Mouse (Mus musculus) left cerebral cortex, postnatal 10 days (tissue): ENCODE measurements around the gene Smpdl3b. TPM values are rescaled to one million over a fixed set of nuclear protein-coding genes. Genes with fewer than 3 reads are reported as not detected.
"Not testable (repeated sequence)": the region's sequence is repeated elsewhere in the genome, so short reads cannot be mapped to it uniquely, and the experiment has no call there.

Experiments used
- DNase-seq, 2 experiments: peaks; one replicate each; pipeline ENCODE4 v3.0.0; 2021 to 2022; ENCODE audit warnings: low spot score in 2 of 2, mixed read lengths in 1 of 2; ENCODE audit errors: extremely low spot score in 1 of 2
- intact Hi-C: fragments of 180-260 bp; cut with DNase I; formaldehyde crosslinking; loops from one replicate; pipeline ENCODE4 v1.15.1; 2025
- total RNA-seq, 2 experiments: library from RNA; stranded (reverse); gene quantifications; 2 replicates each; pipeline ENCODE4 v1.2.3; 2021

The Smpdl3b gene
- total RNA-seq, 2 experiments from 2014 or later: 2.0 to 2.2 TPM

DNA sequence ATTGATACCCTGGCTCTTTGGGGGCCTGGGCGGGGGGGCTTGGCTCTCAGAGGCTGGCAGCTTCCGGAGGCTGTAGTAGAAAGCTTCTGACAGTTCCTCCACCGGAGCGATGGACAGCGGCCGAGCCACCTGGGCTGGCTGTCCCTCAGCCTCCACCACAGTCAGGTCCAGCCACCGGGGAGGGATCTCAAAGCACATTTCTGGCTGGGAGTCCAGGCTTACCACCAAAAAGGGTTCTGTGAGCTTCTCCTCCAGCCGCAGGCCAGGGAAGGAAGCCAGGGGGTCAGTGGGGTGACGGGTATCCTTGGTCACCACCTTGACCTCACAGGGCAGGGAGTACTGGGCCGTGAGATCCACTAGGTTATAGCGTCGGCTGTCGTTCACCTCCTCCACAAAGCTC lies 28.2 kb upstream of the Smpdl3b start:
- DNase-seq: no peak
- intact Hi-C loops: no loop called here

DNA sequence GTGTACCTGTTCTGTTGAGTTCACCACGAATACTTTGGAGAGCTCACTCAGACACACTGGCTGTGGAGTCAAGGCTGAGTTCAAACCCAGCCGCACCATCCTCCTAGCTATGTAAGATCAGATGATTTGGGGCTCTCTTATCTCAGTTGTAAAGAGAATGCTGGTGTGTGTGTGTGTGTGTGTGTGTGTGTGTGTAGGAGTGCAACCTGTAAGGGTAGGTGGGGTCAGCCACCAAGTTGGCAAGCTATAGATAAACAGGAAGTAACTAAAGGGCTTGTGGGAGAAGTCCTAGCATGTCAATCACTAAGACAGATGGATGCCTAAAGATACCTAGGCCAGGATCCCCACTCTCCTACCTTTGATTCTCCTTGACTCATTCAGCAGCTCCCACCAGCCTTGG lies 26.7 kb upstream of the Smpdl3b start:
- no peak for DNase-seq
- intact Hi-C loops: no loop called here

DNA sequence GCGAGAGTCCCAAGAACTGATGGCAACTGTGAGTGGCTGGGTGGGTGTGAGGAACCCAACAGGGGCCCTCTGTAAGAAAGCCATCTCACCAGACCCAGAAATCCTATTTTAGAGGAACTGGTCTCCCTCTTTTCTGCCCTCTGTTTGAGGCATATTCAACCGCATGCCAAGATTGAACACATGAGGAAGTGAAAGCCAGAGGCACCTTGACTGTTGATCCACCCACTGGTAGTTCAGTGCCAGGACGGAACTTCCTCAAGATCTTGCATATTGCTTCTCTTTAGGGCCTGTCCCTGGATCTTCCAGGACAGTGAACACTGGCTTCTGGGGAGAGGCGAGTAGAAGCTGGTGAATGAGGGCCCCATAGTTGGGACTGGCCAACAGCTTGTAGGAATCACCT lies 23.2 kb upstream of the Smpdl3b start:
- DNase-seq: no peak
- intact Hi-C loops: no loop called here

DNA sequence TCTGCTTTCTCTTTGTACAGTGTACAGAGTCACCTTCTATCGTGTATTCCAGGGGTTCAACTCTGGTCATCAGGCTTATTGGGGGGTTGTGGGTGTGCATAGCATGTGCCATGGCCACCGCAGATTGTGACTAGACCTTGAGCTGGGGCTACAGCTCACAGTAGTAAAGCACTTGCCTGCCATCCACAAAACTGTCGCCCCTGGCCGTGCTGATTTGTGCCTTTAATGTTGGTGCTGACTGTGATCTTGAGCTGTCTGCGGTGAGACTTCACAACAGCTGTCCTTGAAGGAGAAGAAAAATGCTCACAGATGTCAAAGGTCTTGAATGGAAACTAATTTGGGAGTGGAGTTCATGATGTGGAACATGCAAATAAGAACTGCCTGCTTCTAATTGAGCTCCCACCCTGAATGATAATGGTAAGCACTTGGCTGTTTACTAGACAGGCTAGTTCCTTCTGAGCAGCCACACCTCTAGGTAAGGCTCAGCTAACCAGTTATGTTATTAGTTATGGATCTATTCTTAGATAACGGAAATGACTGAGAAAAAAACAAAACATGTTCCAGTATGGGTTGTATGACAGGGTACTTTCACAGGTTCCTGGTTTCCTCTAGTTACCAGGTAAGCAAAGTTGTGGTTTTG lies 21.6 kb upstream of the Smpdl3b start:
- intact Hi-C loops: loop anchor here (5.0 kb wide), 2 partner anchors 44 to 149 kb away; no protein-coding TSS in a partner anchor
- no peak for DNase-seq

DNA sequence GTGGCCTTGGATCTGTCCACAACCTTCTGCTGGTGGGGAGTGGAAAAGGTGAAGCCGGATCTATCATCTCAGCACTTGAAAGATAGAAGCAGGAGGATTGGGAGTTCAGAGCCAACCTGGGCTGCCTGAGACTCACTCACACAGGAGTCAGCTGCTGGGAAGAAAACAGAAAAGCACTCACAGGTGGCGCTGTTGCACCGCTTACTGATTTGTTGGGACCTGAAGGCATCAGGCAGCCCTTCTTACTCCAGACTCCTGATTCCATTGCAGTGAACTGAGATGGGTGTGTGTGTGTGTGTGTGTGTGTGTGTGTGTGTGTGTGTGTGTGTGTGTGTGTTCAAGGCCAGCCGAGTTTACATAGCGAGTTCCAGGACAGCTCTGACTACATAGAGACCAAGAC lies 19.7 kb upstream of the Smpdl3b start:
- intact Hi-C loops: loop anchor here (5.0 kb wide), 2 partner anchors 46 to 151 kb away; no protein-coding TSS in a partner anchor
- DNase-seq: peak; percentile 57 to 80

DNA sequence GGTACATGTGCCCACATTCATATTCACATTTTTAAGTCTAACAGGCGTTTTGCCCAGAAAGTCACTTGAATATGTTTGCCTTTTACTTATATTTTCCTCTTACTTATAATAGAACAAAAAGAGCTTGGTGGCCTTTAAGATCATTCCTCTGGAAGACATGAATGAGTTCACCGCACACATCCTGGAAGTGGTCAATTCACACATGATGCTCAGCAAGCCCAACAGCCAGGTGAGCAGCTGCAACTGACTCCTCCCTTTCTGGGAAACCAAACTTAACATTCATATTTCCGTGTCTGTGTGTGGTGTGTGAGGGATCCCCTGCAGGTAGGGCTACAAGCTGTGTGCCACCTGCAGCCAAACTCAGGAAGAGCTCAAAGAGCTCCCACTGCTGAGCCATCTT lies 17.9 kb upstream of the Smpdl3b start:
- intact Hi-C loops: loop anchor here (5.0 kb wide), 2 partner anchors 47 to 152 kb away; no protein-coding TSS in a partner anchor
- no peak for DNase-seq

DNA sequence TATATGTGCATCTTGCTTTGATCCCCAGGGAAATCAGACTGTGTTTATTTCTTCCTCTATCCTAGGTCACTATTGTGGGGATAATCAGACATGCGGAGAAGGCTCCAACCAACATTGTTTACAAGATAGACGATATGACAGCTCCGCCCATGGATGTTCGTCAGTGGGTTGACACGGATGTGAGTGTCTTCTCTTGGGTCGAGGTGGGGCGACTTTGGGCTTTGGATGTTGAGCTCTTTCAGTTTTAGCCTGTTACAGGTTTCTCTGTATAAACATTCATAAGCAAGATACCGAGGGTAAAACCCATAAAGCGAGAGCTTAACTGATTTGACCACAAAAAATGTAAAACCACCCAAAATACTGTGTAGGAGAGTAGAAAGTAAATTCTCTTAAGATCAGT lies 14.7 kb upstream of the Smpdl3b start:
- no peak for DNase-seq
- intact Hi-C loops: no loop called here

DNA sequence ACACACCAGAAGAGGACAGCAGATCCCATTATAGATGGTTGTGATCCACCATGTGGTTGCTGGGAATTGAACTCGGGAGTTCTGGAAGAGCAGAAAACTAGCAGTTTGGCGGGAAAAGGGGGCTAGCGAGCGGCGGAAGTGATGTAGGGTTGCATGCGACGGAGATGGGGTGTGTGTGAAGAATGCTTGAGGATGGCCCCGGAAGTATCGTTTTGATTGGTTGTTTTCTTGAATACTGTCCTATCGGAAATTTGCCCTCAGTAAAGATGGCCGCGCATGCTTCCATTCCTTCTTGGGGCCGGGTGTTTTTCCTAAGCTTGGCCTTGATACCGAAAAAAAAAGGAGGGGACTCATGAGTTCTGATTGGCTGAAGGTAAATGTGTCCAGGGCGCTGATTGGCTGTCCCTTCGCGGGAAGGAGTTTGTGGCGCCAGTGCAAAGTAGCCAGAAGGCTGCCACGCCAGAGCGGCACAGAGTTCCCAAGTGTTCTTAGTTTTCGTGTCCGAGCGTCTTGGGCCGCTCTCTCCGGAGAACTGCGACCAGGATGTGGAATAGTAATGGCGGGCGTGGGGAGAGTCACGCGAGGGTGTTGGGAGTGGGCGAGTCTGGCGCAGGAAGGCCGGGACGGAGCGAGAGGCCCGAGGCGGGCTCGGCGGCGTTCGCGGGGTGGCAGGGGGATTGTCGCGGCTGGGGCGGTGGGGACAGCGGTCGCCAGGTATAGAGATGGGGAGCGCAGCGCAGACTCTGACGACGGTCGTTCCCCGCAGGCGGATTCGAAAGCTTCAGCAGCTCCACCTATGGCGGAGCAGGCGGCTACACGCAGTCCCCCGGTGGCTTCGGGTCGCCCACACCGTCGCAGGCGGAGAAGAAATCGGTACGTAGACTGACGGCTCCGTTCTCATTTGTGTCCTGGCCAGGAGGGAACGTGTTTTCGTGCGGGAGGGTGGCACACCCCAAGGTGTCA lies 11.1 kb upstream of the Smpdl3b start, which contains the start of gene Rpa2:
TSS of gene Rpa2 (plus strand) at position 419 of the 963 bp plus-strand sequence.
- DNase-seq: peak; percentile 97 to 99
- intact Hi-C loops: no loop called here

DNA sequence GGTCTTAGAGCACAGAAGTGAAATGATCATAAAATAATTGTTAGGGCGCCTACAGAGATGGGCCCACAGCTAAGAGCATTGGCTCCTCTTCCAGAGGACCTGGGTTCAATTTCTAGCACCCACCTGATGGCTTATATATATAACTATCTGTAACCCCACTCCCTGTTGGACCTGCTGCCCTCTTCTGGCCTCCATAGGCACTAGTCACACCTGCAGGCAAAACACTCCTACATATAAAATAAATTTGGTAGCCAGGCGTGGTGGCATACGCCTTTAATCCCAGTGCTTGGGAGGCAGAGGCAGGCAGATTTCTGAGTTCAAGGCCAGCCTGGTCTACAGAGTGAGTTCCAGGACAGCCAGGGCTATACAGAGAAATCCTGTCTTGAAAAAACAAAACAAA lies 6.1 kb upstream of the Smpdl3b start:
- DNase-seq, intact Hi-C loops: not testable (repeated sequence)

DNA sequence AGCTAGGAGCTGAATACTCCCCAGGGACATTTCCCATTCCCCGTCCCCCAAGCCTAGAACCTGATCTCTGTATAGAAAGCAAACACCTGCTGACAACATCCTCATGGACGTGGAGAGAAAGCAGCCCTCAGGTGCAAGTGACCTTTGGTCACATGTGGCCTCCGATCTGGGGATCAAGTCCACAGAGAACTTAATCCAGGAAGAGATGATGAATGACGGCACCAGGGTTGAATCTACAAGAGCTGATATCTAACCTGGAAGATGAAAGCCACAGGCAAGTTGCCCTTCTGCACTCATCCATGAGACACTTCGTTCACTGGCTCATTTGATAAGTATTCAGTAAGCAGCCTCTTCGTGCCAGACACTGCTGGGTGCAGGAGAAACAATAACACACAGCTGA lies 5.5 kb upstream of the Smpdl3b start:
- intact Hi-C loops: no loop called here
- no peak for DNase-seq

DNA sequence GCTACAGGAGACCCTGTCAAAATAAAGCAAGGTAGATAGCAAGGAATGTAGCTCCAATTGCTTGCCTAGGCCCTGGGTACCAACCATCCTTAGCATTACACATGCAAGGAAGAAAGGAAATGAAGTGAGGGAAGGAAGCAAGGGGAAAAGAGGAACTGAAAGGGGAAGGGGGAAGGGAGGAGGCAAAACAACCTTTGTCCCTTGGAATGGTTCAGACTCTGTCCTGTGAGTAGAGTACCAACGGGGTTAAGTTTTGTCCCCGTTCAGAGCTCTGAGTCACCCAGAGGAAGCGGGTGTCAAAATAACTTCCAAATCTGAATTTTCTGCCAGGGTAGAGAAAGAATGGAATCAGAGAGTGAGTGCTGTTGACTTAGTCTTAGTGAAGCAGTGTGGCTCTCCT lies 3.2 kb upstream of the Smpdl3b start:
- DNase-seq: no peak
- intact Hi-C loops: no loop called here

DNA sequence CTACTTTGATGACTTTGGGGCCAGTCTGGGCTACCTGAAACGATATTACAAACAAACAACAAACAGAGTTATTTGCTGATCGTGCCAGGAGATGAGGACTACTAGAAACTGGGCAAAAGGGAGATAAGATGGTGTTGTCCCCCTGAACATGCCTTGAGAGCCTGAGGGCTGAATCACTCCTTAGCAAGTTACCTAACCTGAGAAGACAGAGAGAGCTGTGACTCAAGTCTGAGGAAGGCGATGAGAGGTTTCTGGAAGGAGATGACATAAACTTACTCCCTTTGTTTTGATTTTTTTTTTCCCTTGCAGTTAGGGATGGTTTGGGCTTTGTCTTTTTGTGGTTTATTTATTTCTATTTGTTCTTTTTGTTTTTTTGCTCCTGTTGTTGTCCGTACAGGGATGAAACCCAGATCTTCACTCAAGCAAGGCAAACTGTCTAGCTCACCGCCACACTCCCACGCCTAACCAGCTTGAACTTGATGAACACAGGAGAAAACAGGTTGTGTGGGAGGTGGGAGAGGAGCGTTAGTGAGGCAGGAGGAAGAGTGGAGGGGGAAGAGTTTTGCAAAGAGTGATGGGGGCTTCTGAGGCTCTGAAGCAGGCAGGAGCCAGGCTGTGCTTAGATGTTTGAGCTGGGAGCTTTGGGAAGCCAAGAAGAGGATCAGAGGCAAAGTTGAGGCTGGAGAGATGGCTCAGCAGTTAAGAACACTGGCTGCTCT lies 740 bp upstream of the Smpdl3b start:
- intact Hi-C loops: no loop called here
- DNase-seq: no peak

DNA sequence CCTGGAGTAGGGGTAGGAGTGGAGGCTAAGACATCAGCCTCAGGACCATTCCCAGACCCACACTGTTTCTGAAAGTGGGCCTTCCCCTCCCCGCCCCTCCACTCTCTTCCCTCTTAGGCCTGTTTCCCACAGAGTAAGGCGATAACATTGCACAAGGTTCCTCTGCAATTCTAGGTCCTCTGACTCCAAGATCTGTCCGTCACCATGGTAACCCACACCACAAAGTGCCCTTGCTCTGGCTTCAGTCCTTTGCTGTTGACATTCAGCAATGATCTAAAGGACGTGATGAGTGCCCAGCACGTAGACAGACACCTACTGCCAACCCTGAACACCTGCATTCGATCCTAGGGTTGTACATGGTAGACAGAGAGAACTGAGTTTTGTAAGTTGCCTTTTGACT lies 4.1 kb downstream of the Smpdl3b start:
- DNase-seq: no peak
- intact Hi-C loops: no loop called here

DNA sequence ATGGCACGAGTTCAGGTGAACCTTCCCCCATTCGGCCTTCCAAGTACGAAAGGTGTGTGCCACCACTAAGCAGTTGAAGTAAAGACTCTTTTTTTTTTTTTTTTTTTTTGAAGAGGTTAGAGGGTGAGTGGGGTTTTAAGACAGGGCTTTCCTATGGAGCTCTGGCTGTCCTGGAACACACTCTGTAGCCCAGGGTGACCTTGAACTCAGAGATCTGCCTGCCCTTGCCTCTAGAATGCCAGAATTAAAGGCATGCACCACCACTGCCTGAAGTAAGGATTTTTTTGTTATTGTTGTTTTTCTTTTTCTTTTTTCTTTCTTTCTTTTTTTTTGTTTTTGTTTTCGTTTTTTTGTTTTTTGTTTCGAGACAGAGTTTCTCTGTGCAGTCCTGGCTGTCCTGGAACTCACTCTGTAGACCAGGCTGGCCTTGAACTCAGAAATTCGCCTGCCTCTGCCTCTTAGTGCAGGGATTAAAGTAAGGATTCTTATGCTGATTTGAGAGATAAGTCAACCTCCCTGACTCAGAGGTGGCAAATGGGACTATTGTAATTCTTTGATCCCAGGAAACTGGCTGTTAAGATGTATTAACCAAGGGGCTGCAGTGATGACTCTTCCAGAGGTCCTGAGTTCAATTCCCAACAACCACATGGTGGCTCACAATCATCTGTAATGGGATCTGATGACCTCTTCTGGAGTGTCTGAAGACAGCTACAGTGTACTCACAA lies 7.6 kb downstream of the Smpdl3b start:
- no peak for DNase-seq
- intact Hi-C loops: no loop called here

DNA sequence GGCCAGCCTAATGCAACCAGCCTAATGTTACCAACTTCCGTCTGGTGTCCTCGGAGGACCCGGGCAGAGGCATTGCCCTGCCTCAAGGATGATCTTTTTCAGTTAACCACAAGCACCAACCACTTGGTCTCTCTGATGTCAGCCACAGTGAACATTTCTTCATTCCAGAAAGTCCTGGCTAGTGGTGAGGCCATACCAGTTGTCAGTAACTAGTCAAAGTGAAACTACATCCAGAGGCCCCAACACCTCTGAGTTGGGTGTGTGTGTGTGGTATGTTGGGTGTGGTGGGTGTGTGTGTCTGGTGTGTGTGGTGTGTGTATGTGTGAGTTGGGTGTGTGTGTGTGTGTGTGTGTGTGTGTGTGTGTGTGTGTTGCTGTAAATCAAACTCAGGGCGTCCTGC lies 8.3 kb downstream of the Smpdl3b start:
- no peak for DNase-seq
- intact Hi-C loops: no loop called here

DNA sequence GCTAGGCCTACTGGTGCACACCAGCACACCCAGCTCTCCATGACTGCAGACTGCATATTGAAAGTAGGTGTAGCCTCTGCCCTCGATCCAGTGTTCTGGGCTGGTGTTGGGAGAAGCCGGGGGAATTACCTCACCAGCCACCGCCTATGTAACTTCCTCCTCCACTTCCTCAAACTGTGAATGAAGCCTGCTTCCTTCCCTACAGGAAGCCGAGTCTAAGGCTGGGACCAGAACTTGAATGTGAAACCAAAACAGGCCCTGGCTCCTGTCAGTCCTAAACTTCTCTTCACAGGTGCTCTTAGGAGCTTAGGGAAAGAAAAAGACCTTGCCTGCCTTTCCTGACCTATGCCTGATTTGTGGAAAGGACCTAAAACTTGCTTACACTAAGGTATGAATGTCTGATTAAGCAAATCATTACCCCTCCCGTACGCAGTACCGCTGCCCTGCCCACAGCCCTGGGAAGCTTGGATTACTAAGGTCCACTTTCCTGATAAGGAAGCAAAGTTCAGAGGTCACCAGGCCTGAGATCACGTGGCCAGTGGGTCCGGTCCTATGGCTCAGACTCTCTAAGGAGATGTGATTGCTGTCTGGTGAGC lies 9.3 kb downstream of the Smpdl3b start:
- intact Hi-C loops: no loop called here
- DNase-seq: peak in 1 of 2 experiments; percentile 58

DNA sequence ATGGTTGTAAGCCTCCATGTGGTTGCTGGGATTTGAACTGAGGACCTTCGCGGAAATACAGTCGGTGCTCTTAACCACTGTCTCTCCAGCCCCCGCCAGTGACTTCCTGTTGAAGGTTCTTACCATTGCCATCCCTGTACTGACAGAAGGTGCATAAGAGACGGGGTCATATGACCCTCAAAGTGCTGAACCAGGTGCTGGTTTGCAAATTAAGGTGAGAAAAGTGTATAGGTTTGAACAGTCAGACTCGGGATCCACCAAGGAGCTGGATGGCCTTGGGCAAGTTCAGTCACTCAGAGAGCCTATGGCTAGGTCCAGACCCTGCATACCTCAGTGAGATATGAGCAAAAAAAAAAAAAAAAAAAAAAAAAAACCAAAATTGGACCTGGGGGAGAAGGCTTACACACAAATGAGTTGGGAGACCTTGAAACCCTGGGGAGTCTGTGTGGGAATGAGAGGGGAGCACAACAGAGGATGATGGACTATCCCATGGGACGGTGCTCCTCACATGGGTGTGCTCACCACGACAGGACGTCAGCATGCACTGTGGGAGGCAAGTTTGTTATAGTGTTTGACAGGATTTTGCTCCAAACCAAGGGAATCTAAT lies 10.0 kb downstream of the Smpdl3b start:
- DNase-seq: no peak
- intact Hi-C loops: no loop called here
